Mouse (Mus musculus) forebrain, embryonic 11.5 days (tissue): ENCODE data around the gene Myo16. TPM values are rescaled to one million over a fixed set of nuclear protein-coding genes. Genes with fewer than 3 reads are reported as not detected.

Experiments used
- ATAC-seq: fragments of 200-750 bp; cut with Nextera tagmentation; replicated peaks from 2 replicates; pipeline ENCODE4 v1.8.0; 2017; ENCODE audit warnings: moderate TSS enrichment; ENCODE audit not compliant: low FRiP score
- DNase-seq: peaks from one replicate; pipeline ENCODE4 v3.0.0-alpha.2; 2017; ENCODE audit warnings: low spot score
- H3K27ac ChIP-seq: fragments of 300-500 bp; sonication (generic); 2 replicates; pipeline ENCODE4 v1.5.1; 2014; ENCODE audit warnings: low read depth, low read length
- H3K27me3 ChIP-seq: fragments of 300-500 bp; sonication (generic); 2 replicates; pipeline ENCODE4 v1.6.1; 2014; ENCODE audit warnings: mild to moderate bottlenecking, low read length, mixed read lengths; ENCODE audit not compliant: control insufficient read depth, insufficient read depth
- H3K36me3 ChIP-seq: fragments of 300-500 bp; sonication (generic); 2 replicates; pipeline ENCODE4 v1.6.1; 2014; ENCODE audit warnings: mild to moderate bottlenecking, low read length, moderate library complexity, mixed read lengths; ENCODE audit not compliant: control insufficient read depth, insufficient read depth
- H3K4me1 ChIP-seq: fragments of 300-500 bp; sonication (generic); replicated peaks from 2 replicates; pipeline ENCODE4 v1.6.1; 2014; ENCODE audit warnings: low read length, mixed read lengths; ENCODE audit not compliant: control insufficient read depth, insufficient read depth
- H3K4me2 ChIP-seq: fragments of 300-500 bp; sonication (generic); 2 replicates; pipeline ENCODE4 v1.6.1; 2014; ENCODE audit warnings: low read depth, mild to moderate bottlenecking, low read length, moderate library complexity, mixed read lengths; ENCODE audit not compliant: severe bottlenecking
- H3K4me3 ChIP-seq: fragments of 300-500 bp; sonication (generic); 2 replicates; pipeline ENCODE4 v1.5.1; 2014; ENCODE audit warnings: low read depth, low read length
- H3K9ac ChIP-seq: fragments of 300-500 bp; sonication (generic); 2 replicates; pipeline ENCODE4 v1.6.1; 2014; ENCODE audit warnings: low read length
- H3K9me3 ChIP-seq: fragments of 300-500 bp; sonication (generic); 2 replicates; pipeline ENCODE4 v1.6.1; 2016; ENCODE audit warnings: low read length, mixed read lengths; ENCODE audit not compliant: control insufficient read depth
- WGBS: fragments of 180-500 bp; shearing (Covaris S2); extraction: QIAGEN DNeasy Blood & Tissue Kit; methylation state at CpG from one replicate; pipeline ENCODE4 v1.1.7; 2014; 5-methylcytosine and 5-hydroxymethylcytosine counted together
- polyA plus RNA-seq: library from polyadenylated mRNA; unstranded; fragments of >200 nt; fragmentation: Nextera tagmentation; extraction: Ambion mirVana; gene quantifications from 2 replicates; pipeline ENCODE4 v1.2.1, GENCODE M21; 2014

Myo16 gene
- polyA plus RNA-seq, result 1.3 and 1.6 TPM in 2 replicates

DNA sequence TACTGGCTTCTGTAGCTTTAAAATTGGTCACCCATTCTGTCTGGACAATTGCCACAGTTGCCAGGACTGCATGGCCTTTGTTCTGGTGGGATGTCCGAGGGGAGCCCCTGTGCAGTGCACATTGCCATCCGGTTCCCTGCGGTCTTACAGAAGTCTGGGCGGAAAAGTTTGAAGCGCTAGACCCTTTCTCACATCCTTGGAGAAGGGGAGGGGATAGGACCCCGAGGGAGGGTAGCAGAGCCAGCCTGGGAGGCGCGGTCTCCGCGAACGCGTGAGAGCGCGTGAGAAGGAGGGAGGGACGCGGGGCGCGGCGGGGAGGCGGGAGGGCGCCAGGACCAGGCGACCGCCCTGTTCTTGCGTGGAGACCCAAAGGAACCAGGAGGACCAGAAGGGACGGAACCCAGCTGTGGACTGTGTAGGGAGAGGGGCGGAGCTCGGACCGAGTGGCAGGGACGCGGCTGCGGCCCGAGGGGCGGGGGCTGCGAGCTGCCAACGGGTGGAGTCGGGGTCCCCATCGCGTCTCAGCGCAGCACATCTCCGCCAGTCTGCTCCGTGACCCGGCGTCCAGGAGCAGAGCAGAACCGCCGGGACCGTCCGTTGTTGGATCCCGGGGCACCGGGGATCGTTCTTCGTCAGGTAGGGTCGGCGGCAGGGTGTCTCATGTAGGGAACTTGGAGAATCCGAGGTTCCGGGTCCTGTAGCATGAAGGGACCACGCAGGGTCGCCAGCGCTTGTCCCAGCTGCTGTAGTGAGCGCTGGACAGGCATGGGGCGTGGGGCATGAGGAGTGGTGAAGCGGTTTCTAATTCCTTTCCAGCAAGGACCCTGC is at the start of gene Myo16:
Gene Myo16 (plus strand): TSS at position 301 of the 828 bp plus-strand sequence.
- Histone ChIP-seq H3K9ac (peak within 1 kb of the TSS; percentile 70), H3K4me1 (no peaks in the 10 kb centered on the region), H3K4me2 (peak within 1 kb of the TSS; percentile 69), H3K9me3 (no peaks in the 10 kb centered on the region), H3K27ac (no peak within 1 kb of the TSS), H3K27me3 (peaks cover 5% of the 10 kb centered on the region; the same call in 1 of the 2 replicates), H3K36me3 (no peaks in the 10 kb centered on the region), H3K4me3 (peak within 1 kb of the TSS; percentile 59)
- peak; percentile 91 for ATAC-seq
- peak; percentile 78 for DNase-seq
- under 1% methylated on average over 61 of the region's 61 CpGs for WGBS

- ATAC-seq (no peak), DNase-seq (no peak)
Measured at GRCm38 (mm10) chr8:10108516-10109271, 45.0 kb upstream of the Myo16 start.

GRCm38 (mm10) chr8:10122749-10123148 is 31.0 kb upstream of the Myo16 start:
- H3K36me3 ChIP-seq, result no peaks in the 10 kb centered on the region
- no peaks in the 10 kb centered on the region for H3K27me3 ChIP-seq
- H3K9ac ChIP-seq, result no peak overlapping the region
- ATAC-seq (no peak), DNase-seq (no peak)
- no peak overlapping the region for H3K4me3 ChIP-seq
- 77% methylated on average over 5 of the region's 5 CpGs for WGBS
- H3K4me1 ChIP-seq, result no peaks in the 10 kb centered on the region
- H3K9me3 ChIP-seq, result no peaks in the 10 kb centered on the region
- H3K4me2 ChIP-seq, result no peak overlapping the region
- no peak overlapping the region for H3K27ac ChIP-seq

More at GRCm38 (mm10) chr8:10108516-10109271, 45.0 kb upstream of the Myo16 start:
- Histone ChIP-seq H3K36me3 (no peaks in the 10 kb centered on the region), H3K4me2 (no peak overlapping the region), H3K4me1 (no peaks in the 10 kb centered on the region), H3K4me3 (no peak overlapping the region), H3K27ac (no peak overlapping the region), H3K27me3 (no peaks in the 10 kb centered on the region), H3K9ac (no peak overlapping the region), H3K9me3 (no peaks in the 10 kb centered on the region)
- WGBS, result 89% methylated on average over 8 of the region's 8 CpGs

DNA sequence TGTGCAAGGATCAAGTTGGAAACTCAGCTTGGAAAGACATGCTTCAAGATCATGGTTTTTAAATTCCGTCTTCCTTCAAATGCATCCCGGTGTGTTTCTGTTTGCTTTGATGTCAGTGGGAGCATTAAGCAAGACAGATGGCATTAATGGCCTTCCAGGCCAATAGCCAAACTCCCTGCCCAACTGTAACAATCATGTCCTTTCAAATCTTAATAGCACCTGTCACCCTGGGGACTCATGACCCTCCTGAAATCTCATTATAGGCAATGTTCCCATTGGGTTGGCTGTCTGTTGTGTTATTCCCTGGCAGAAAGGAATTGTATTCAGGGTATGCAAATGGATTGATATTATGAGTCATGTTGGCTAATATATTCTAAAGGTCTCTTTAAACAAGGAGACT is 30.3 kb upstream of the Myo16 start:
- H3K9ac ChIP-seq, result no peak overlapping the region
- DNase-seq (no peak), ATAC-seq (no peak)
- no peaks in the 10 kb centered on the region for H3K27me3 ChIP-seq
- H3K4me1 ChIP-seq, result no peaks in the 10 kb centered on the region
- WGBS, result 85% methylated on average over 2 of the region's 2 CpGs
- H3K9me3 ChIP-seq, result no peaks in the 10 kb centered on the region
- no peaks in the 10 kb centered on the region for H3K36me3 ChIP-seq
- H3K4me2 ChIP-seq, result no peak overlapping the region
- no peak overlapping the region for H3K4me3 ChIP-seq
- no peak overlapping the region for H3K27ac ChIP-seq

DNA sequence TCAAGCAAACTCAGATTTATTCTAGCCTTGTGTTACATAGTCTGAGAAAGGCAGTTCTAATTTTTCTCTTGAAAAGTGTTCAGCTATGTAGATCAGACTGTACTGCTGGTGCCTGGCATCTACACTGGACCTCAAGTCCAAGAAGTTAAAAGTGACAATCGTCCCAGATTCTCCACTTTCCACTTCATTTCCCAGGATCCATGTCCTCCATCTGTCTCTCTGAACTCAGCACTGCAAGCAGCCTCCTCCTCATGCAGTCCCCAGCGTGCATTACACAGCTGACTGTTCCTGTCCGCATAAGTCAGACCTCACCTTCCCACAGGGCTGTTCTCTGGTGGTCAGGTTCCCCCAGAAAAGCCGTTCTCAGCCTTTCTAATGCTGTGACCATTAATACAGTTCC is 28.0 kb upstream of the Myo16 start:
- Histone ChIP-seq H3K27ac (no peak overlapping the region), H3K9ac (no peak overlapping the region), H3K4me2 (no peak overlapping the region), H3K9me3 (no peaks in the 10 kb centered on the region), H3K4me1 (no peaks in the 10 kb centered on the region), H3K36me3 (no peaks in the 10 kb centered on the region), H3K27me3 (no peaks in the 10 kb centered on the region), H3K4me3 (no peak overlapping the region)
- DNase-seq, result no peak
- ATAC-seq, result no peak
- WGBS, result 82% methylated on average over 4 of the region's 4 CpGs

DNA sequence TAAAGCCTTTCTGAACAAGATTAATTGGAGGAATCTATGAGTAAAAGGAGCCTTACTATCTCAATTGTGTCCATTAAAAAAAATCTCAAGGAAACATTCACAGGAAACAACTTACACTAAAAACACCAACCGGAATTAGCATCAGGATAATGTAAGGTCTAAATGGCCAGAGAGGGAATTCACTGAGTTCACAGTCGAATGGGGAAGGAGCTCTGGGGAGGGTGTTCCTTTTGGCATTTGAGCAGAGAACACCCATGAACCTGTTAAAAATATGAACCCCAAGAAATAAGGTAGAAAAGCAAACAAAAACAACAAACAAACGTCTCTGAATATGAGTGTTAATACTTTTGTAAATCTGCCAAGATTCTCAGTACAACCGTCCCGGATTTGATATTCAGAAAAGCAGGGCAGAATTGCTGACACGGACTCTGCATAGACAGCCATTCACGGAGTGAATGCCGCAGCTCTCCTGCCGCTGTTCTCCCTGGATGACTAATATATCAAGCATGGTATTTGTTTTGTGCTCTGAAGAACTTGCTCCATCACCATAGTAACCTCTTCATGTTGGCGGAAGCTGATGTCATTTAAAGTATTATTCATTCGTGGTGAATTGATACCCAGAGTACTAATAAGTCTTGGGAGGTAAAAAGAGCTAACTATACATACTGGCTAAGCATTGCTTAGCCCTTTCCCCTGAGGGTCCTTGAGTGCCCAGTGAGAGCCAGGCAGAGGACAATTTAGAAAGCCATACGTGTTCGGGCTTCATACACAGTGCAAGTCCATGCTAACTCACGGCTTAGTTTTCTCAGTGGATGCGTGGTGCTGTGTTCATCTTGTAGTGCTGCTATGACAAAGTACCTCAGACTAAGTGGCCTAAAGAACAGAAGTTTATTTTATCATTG is 22.9 kb upstream of the Myo16 start:
- no peaks in the 10 kb centered on the region for H3K36me3 ChIP-seq
- no peak overlapping the region; the same call in 1 of the 2 replicates for H3K27ac ChIP-seq
- no peaks in the 10 kb centered on the region; the same call in 1 of the 2 replicates for H3K4me1 ChIP-seq
- no peak overlapping the region for H3K4me2 ChIP-seq
- H3K9ac ChIP-seq, result no peak overlapping the region
- DNase-seq (no peak), ATAC-seq (peak; percentile 65)
- H3K9me3 ChIP-seq, result no peaks in the 10 kb centered on the region
- H3K27me3 ChIP-seq, result no peaks in the 10 kb centered on the region
- H3K4me3 ChIP-seq, result no peak overlapping the region
- WGBS, result 54% methylated on average over 15 of the region's 15 CpGs

DNA sequence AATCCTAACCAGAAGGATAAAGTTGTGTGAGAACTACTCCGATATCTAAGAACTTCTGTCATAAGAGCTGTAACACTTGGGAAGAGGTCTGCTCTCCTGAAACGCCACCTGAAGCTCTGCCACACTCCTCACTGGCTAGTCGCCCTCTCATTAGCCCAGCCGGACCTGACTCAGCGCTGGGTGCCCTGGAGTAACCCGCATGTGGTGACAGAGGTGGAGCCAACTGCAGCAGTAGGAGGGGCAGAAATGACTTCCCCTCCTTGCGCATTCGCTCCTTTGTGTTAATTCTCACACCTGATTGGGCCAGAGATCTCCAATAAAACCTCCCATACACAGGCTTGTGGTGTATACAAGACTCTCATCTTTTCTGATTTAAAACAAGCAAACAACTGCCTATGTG is 14.2 kb upstream of the Myo16 start:
- no peak overlapping the region for H3K9ac ChIP-seq
- ATAC-seq (no peak), DNase-seq (no peak)
- no peaks in the 10 kb centered on the region for H3K27me3 ChIP-seq
- no peaks in the 10 kb centered on the region for H3K9me3 ChIP-seq
- no peak overlapping the region for H3K4me3 ChIP-seq
- 36% methylated on average over 8 of the region's 8 CpGs for WGBS
- H3K27ac ChIP-seq, result no peak overlapping the region
- H3K36me3 ChIP-seq, result no peaks in the 10 kb centered on the region
- H3K4me1 ChIP-seq, result no peaks in the 10 kb centered on the region
- no peak overlapping the region for H3K4me2 ChIP-seq

GRCm38 (mm10) chr8:10143961-10144360 is 9.8 kb upstream of the Myo16 start:
- Histone ChIP-seq H3K4me2 (no peak overlapping the region), H3K9ac (no peak overlapping the region), H3K27ac (no peak overlapping the region), H3K27me3 (no peaks in the 10 kb centered on the region), H3K36me3 (no peaks in the 10 kb centered on the region), H3K4me1 (no peaks in the 10 kb centered on the region), H3K4me3 (no peak overlapping the region), H3K9me3 (no peaks in the 10 kb centered on the region)
- DNase-seq, result no peak
- WGBS, result 91% methylated on average over 10 of the region's 10 CpGs
- no peak for ATAC-seq
